Mouse (Mus musculus) hindbrain, postnatal 0 days (tissue): Measurements from ENCODE around the gene Cyp2a22. TPM values are rescaled to one million over a fixed set of nuclear protein-coding genes. Genes with fewer than 3 reads are reported as not detected.
"Not testable (repeated sequence)": the region's sequence is repeated elsewhere in the genome, so short reads cannot be mapped to it uniquely, and the experiment has no call there.

ENCODE experiments used
- ATAC-seq: fragments of 200-750 bp; cut with Nextera tagmentation; 2 replicates; pipeline ENCODE4 v1.8.0; 2017; ENCODE audit warnings: mild to moderate bottlenecking, moderate TSS enrichment, moderate library complexity
- DNase-seq: peaks from one replicate; pipeline ENCODE4 v3.0.0-alpha.2; 2015; ENCODE audit warnings: low spot score
- H3K27ac ChIP-seq: fragments of 300-500 bp; sonication (generic); 2 replicates; pipeline ENCODE4 v1.5.1; 2014; ENCODE audit warnings: mild to moderate bottlenecking
- H3K27me3 ChIP-seq: fragments of 300-500 bp; sonication (generic); 2 replicates; pipeline ENCODE4 v1.6.1; 2014; ENCODE audit warnings: low read length, mixed read lengths; ENCODE audit not compliant: insufficient read depth
- H3K36me3 ChIP-seq: fragments of 300-500 bp; sonication (generic); 2 replicates; pipeline ENCODE4 v1.6.1; 2014; ENCODE audit warnings: low read length, mixed read lengths; ENCODE audit not compliant: insufficient read depth
- H3K4me1 ChIP-seq: fragments of 300-500 bp; sonication (generic); 2 replicates; pipeline ENCODE4 v1.6.1; 2014; ENCODE audit warnings: antibody characterized with exemption, low read length, mixed read lengths; ENCODE audit not compliant: insufficient read depth
- H3K4me2 ChIP-seq: fragments of 300-500 bp; sonication (generic); 2 replicates; pipeline ENCODE4 v1.6.1; 2014; ENCODE audit warnings: low read depth, mild to moderate bottlenecking, low read length, moderate library complexity, mixed read lengths
- H3K4me3 ChIP-seq: fragments of 300-500 bp; sonication (generic); 2 replicates; pipeline ENCODE4 v1.5.1; 2014; ENCODE audit warnings: low read length
- H3K9ac ChIP-seq: fragments of 300-500 bp; sonication (generic); replicated peaks from 2 replicates; pipeline ENCODE4 v1.6.1; 2014; ENCODE audit warnings: mild to moderate bottlenecking, low read length, moderate library complexity, mixed read lengths
- H3K9me3 ChIP-seq: fragments of 300-500 bp; sonication (generic); 2 replicates; pipeline ENCODE4 v1.6.1; 2016; ENCODE audit warnings: low read length, mixed read lengths
- CTCF ChIP-seq: IDR thresholded peaks from 2 replicates; pipeline ENCODE4 v1.5.1; 2016; ENCODE audit warnings: antibody characterized with exemption, control low read depth, low read depth
- WGBS: fragments of 180-500 bp; shearing (Covaris S2); extraction: QIAGEN DNeasy Blood & Tissue Kit; methylation state at CpG from one replicate; pipeline ENCODE4 v1.1.7; 2014; 5-methylcytosine and 5-hydroxymethylcytosine counted together
- polyA plus RNA-seq: library from polyadenylated mRNA; unstranded; fragments of >200 nt; fragmentation: Nextera tagmentation; extraction: Ambion mirVana; gene quantifications from 2 replicates; pipeline ENCODE4 v1.2.1, GENCODE M21; 2015
- total RNA-seq: library from RNA; depleted of rRNA; stranded (reverse); fragments of >200 nt; gene quantifications from 2 replicates; pipeline ENCODE4 v1.2.3, GENCODE M21; 2014; rRNA removed

Cyp2a22 gene
- total RNA-seq (not detected in 2 replicates), polyA plus RNA-seq (not detected in 2 replicates)

DNA sequence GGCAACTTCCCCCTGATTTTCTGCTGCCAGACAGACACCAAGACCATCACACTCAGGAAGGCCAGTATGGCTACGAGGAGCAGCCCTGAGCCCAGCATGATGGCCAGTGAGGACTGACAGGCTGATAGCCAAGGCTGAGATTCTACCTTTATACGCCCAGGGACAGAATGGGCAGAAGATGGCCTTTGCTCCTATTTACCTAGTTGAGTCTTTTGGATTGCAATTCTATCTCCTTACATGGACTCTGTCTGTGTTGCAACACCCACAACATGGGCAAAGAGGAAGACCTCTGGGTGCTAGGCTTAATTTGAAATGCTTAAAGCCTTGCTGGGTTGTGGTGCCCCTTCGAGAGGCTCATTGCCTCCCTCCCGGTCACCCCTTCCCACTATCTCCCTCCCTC lies at the start of gene Cyp2a22:
TSS of gene Cyp2a22 (minus strand) at position 123 of the 400 bp plus-strand sequence.
- no peak within 1 kb of the TSS for H3K4me3 ChIP-seq
- no peak within 1 kb of the TSS for H3K27ac ChIP-seq
- no peak within 1 kb of the TSS for H3K4me2 ChIP-seq
- H3K36me3 ChIP-seq = no peaks in the 10 kb centered on the region
- no peaks in the 10 kb centered on the region for H3K27me3 ChIP-seq
- no peak within 1 kb of the TSS for H3K9ac ChIP-seq
- WGBS = 90% methylated on average over 2 of the region's 4 CpGs
- no peaks in the 10 kb centered on the region for H3K4me1 ChIP-seq
- DNase-seq (no peak), ATAC-seq (no peak)
- no peak for TF ChIP-seq CTCF
- no peaks in the 10 kb centered on the region for H3K9me3 ChIP-seq

GRCm38 (mm10) chr7:26983151-26983550 lies 44.0 kb upstream of the Cyp2a22 start:
- not testable (repeated sequence) for H3K27ac ChIP-seq, H3K27me3 ChIP-seq, ATAC-seq, DNase-seq, H3K36me3 ChIP-seq, H3K4me3 ChIP-seq, H3K9ac ChIP-seq, H3K9me3 ChIP-seq, H3K4me1 ChIP-seq, H3K4me2 ChIP-seq
- 21% methylated on average over 1 of the region's 1 CpGs for WGBS

DNA sequence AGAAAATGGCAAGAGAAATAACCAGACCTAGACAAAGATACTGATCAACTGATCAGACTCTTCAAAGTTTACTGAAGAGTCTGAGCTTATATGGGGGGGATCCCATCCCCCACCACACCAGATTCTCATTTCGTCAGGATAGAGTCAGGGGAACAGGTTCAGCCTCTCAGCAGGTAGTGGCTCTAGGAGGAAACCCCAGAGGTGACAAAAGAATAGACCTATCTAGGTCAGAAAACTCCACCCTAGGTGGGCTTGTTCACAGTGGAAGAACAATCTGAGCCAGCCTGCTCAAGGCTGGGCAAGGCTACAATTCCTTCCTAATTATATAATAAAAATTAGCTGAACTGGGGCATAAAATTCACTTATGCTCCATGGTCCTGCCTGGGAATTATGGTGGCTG lies 43.4 kb upstream of the Cyp2a22 start:
- WGBS = 19% methylated on average over 1 of the region's 1 CpGs
- no peak overlapping the region for H3K27ac ChIP-seq
- no peak for TF ChIP-seq CTCF
- DNase-seq (no peak), ATAC-seq (no peak)
- H3K9ac ChIP-seq = no peak overlapping the region
- H3K4me1 ChIP-seq = no peaks in the 10 kb centered on the region
- no peak overlapping the region for H3K4me3 ChIP-seq
- H3K4me2 ChIP-seq = no peak overlapping the region
- no peaks in the 10 kb centered on the region for H3K36me3 ChIP-seq
- no peaks in the 10 kb centered on the region for H3K9me3 ChIP-seq
- H3K27me3 ChIP-seq = no peaks in the 10 kb centered on the region

DNA sequence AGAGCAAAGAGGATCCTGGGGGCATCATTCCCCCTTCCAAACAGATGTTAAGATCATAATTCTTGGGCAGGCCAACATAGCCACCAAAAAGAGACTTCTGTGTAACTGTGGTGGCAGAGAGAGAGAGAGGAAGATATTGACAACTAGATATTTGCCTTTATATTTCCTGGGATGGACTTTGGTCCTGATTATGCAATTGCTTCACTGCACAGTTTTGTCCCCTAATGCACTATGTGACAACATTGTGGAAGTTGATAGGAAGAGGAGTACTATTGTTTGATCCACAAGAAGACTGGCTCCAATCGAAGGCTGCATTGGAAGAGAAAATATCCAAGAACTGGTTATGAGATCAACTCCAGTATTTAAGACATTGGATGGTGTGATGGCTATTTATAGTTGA lies 42.8 kb upstream of the Cyp2a22 start:
- H3K27me3 ChIP-seq, H3K27ac ChIP-seq, ATAC-seq, H3K4me1 ChIP-seq, H3K4me3 ChIP-seq, H3K9me3 ChIP-seq, H3K9ac ChIP-seq, DNase-seq, H3K4me2 ChIP-seq, H3K36me3 ChIP-seq: not testable (repeated sequence)
- WGBS = 80% methylated on average over 1 of the region's 1 CpGs

DNA sequence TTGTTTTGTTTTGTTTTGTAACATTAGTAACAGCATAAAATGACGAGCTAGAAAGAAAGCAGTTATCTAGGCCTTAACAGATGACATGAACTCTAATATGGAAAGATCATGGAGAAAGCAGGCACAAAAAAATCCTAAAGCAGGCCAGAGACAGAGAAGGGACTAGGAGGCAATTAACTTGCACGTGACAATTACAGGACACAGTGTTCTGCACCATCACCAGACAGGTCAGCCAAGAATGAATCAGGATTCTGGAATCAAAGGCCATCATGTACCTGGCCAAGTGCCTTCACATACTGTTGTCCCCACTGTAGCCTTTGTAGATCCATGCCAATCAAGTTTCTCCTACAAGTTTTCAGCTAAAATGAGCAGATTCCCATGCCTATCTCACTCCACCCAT lies 42.3 kb upstream of the Cyp2a22 start:
- H3K36me3 ChIP-seq, H3K4me1 ChIP-seq, H3K27me3 ChIP-seq, DNase-seq, H3K9me3 ChIP-seq, H3K9ac ChIP-seq, ATAC-seq, H3K27ac ChIP-seq, H3K4me3 ChIP-seq, H3K4me2 ChIP-seq: not testable (repeated sequence)
- 76% methylated on average over 2 of the region's 2 CpGs for WGBS

DNA sequence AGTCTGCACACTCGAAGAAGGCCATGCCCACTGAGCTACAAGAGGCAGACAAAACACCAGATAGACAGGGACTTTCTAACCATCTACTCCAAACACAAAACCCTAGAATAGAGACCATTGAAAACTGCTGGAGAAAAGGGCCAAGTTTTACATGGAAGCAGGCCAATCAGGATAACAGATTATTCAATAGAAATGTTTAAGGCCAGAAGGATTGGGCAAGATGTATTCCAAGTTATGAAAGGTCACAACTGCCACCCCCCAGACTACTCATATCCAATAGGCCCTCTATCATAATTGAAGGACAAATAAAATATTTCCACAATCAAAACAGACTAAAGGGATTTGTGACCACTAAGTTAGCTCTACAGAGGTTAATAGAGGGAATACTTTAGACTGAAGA lies 23.2 kb upstream of the Cyp2a22 start:
- not testable (repeated sequence) for DNase-seq, ATAC-seq, H3K9ac ChIP-seq, H3K4me3 ChIP-seq, H3K27ac ChIP-seq, H3K36me3 ChIP-seq, H3K27me3 ChIP-seq, H3K4me1 ChIP-seq, H3K4me2 ChIP-seq, H3K9me3 ChIP-seq
- 50% methylated on average over 1 of the region's 1 CpGs for WGBS

DNA sequence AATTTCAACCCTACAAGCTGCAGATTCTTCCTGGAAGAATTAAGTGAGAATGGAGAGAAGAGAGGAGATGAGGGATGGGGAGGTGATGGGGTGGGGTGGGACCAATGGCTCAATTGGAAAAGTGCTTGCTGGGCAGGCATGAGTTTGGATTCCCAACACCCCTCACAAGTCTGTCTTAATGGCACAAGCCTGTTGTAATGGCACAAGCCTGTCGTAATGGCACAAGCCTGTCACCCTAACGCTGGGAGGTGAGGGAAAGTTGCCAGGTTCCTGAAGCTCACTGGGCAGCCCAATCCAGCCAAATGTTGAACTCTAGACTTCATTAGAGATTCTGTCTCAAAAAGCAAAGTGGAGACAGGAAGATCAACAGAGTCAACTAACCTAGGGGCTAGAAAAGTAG lies 14.1 kb upstream of the Cyp2a22 start:
- H3K9ac ChIP-seq, H3K4me2 ChIP-seq, H3K4me3 ChIP-seq, H3K4me1 ChIP-seq, H3K9me3 ChIP-seq, ATAC-seq, H3K27me3 ChIP-seq, H3K27ac ChIP-seq, DNase-seq, H3K36me3 ChIP-seq: not testable (repeated sequence)
- 60% methylated on average over 1 of the region's 2 CpGs for WGBS

- ATAC-seq = not testable (repeated sequence)
- 90% methylated on average over 3 of the region's 3 CpGs for WGBS
Measured at GRCm38 (mm10) chr7:26952671-26953070, 13.5 kb upstream of the Cyp2a22 start.

GRCm38 (mm10) chr7:26941320-26941925 lies 2.2 kb upstream of the Cyp2a22 start:
- not testable (repeated sequence) for H3K4me3 ChIP-seq, H3K27me3 ChIP-seq, DNase-seq, H3K4me1 ChIP-seq, H3K9ac ChIP-seq, H3K27ac ChIP-seq, H3K9me3 ChIP-seq, ATAC-seq, H3K36me3 ChIP-seq, H3K4me2 ChIP-seq
- WGBS = 78% methylated on average over 1 of the region's 2 CpGs

More at GRCm38 (mm10) chr7:26952671-26953070, 13.5 kb upstream of the Cyp2a22 start:
- H3K4me2 ChIP-seq, H3K9ac ChIP-seq, H3K4me3 ChIP-seq, DNase-seq, H3K27ac ChIP-seq, H3K9me3 ChIP-seq, H3K4me1 ChIP-seq, H3K36me3 ChIP-seq, H3K27me3 ChIP-seq: not testable (repeated sequence)

DNA sequence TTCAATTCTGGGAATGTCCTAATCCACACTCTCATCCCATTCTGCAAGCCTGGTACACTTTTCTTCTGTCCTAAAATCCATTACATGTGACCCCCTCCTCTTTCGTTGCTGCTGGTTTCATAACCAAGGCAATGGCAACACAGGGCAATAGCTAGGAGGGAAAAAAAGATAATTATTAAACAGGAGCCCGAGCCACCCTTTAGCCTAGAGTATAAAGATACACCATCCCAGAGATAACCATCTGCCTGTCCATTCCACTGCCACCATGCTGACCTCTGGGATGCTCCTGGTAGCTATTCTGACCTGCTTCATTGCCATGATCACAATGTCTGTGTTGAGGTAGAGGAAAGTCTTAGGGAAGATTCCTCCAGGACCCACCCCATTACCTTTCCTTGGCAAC lies 22.1 kb downstream of the Cyp2a22 start:
- H3K27me3 ChIP-seq, H3K4me3 ChIP-seq, H3K9ac ChIP-seq, DNase-seq, H3K36me3 ChIP-seq, H3K4me2 ChIP-seq, H3K27ac ChIP-seq, ATAC-seq, H3K4me1 ChIP-seq, H3K9me3 ChIP-seq: not testable (repeated sequence)
- 88% methylated on average over 1 of the region's 2 CpGs for WGBS
